Mouse (Mus musculus) kidney, adult 2 months (tissue): Measurements from ENCODE around the gene Sdk2. TPM values are rescaled to one million over a fixed set of nuclear protein-coding genes. Genes with fewer than 3 reads are reported as not detected.

Experiments used
- DNase-seq: peaks from one replicate; pipeline ENCODE4 v3.0.0; 2021
- H3K27ac ChIP-seq: fragments of 200-500 bp; 2 replicates; pipeline ENCODE4 v1.5.1; 2012; ENCODE audit warnings: low read depth, low read length, control low read depth, inconsistent platforms; ENCODE audit not compliant: insufficient read depth
- H3K27me3 ChIP-seq: fragments of 200-500 bp; replicated peaks from 2 replicates; pipeline ENCODE4 v1.6.1; 2012; ENCODE audit warnings: mild to moderate bottlenecking, moderate library complexity, low read length, inconsistent platforms; ENCODE audit not compliant: control insufficient read depth, insufficient read depth
- H3K36me3 ChIP-seq: fragments of 200-500 bp; 2 replicates; pipeline ENCODE4 v1.6.1; 2012; ENCODE audit warnings: mild to moderate bottlenecking, moderate library complexity, low read length, inconsistent platforms; ENCODE audit not compliant: control insufficient read depth, insufficient read depth
- H3K4me1 ChIP-seq: fragments of 200-500 bp; 2 replicates; pipeline ENCODE4 v1.6.1; 2011; ENCODE audit warnings: low read length; ENCODE audit not compliant: control insufficient read depth, insufficient read depth
- H3K4me3 ChIP-seq: fragments of 200-500 bp; 2 replicates; pipeline ENCODE4 v1.5.1; 2011; ENCODE audit warnings: mild to moderate bottlenecking, low read depth, low read length, control low read depth; ENCODE audit not compliant: insufficient read depth
- CTCF ChIP-seq: fragments of 200-500 bp; conservative IDR thresholded peaks from 2 replicates; pipeline ENCODE4 v1.5.1; 2011; ENCODE audit warnings: low read depth, mild to moderate bottlenecking, control low read depth, low read length, moderate library complexity, mixed read lengths; ENCODE audit not compliant: insufficient read depth, insufficient read length
- POLR2A ChIP-seq: fragments of 200-500 bp; IDR thresholded peaks from one replicate; pipeline ENCODE4 v1.6.1; 2011; ENCODE audit warnings: low read depth, low read length, control low read depth
- WGBS: fragments of 180-500 bp; shearing (Covaris S2); methylation state at CpG from one replicate; pipeline ENCODE4 v1.1.7; 2018; 5-methylcytosine and 5-hydroxymethylcytosine counted together
- polyA plus RNA-seq: library from polyadenylated mRNA; depleted of rRNA; stranded (reverse); fragments of >200 nt; gene quantifications from 2 replicates; pipeline ENCODE4 v1.2.3, GENCODE M21; 2012

The Sdk2 gene
- polyA plus RNA-seq, 1 experiment = 0.63 TPM

GRCm38 (mm10) chr11:113816971-113817548, 249.8 kb downstream of the Sdk2 start:
- TF ChIP-seq POLR2A = no peak
- TF ChIP-seq CTCF = no peak

GRCm38 (mm10) chr11:113816439-113816838, 250.4 kb downstream of the Sdk2 start:
- no peak overlapping the region for H3K27ac ChIP-seq
- H3K4me1 ChIP-seq = no peaks in the 10 kb centered on the region
- 74% methylated on average over 4 of the region's 4 CpGs for WGBS
- H3K36me3 ChIP-seq = no peaks in the 10 kb centered on the region
- no peak for DNase-seq
- TF ChIP-seq POLR2A = no peak
- no peak for TF ChIP-seq CTCF
- no peak overlapping the region for H3K4me3 ChIP-seq
- H3K27me3 ChIP-seq = no peaks in the 10 kb centered on the region

More at GRCm38 (mm10) chr11:113816971-113817548, 249.8 kb downstream of the Sdk2 start:
- Histone ChIP-seq H3K4me1 (no peaks in the 10 kb centered on the region), H3K36me3 (no peaks in the 10 kb centered on the region), H3K4me3 (no peak overlapping the region), H3K27ac (no peak overlapping the region), H3K27me3 (no peaks in the 10 kb centered on the region)
- no peak for DNase-seq
- 49% methylated on average over 12 of the region's 12 CpGs for WGBS

DNA sequence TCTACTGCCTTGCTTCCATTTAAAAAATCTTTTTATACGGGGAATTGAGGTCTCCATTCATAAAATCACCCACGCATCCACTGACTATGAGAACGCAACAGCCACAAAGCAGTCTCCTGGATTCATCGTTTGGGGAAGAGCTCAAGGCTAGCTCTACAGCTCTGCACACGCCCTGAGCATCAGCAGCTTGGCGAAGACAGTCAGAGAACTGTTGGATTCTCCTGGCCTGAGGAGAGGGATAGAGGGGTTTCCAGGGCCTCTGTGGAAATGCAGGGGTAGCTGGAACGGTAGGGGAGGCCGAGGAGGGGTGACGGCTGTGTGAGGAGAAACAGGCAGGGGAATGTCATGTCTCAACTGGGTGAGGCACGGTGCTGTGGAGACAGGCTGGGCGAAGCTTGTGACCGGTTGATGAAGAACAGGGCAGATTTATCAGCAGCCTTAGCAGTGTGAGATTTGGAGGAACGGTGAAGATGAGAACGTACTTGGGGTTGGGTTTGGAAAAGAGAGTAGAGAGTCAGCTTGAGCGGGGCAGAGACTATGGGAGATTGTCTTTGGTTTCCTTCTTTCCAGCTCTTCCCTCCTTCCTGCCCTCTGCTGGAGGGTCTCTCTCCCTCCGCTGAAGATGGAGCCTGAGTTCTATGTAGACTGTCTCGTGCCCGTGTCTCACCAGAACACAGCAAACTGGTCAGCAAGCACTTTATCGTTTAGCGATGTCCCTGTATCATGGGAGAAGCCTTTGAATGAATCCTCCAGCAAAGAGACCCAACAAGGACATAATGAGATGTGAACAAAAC, 255.1 kb downstream of the Sdk2 start:
- DNase-seq = no peak
- H3K27me3 ChIP-seq = no peaks in the 10 kb centered on the region
- no peaks in the 10 kb centered on the region for H3K36me3 ChIP-seq
- no peak overlapping the region for H3K4me3 ChIP-seq
- no peak overlapping the region for H3K27ac ChIP-seq
- WGBS = 63% methylated on average over 20 of the region's 20 CpGs
- no peaks in the 10 kb centered on the region for H3K4me1 ChIP-seq
- TF ChIP-seq CTCF (no peak), POLR2A (no peak)

GRCm38 (mm10) chr11:113810638-113811545, 256.0 kb downstream of the Sdk2 start:
- H3K27me3 ChIP-seq = no peaks in the 10 kb centered on the region
- H3K4me3 ChIP-seq = no peak overlapping the region
- TF ChIP-seq POLR2A = no peak
- TF ChIP-seq CTCF = peak; percentile 89
- H3K27ac ChIP-seq = no peak overlapping the region
- H3K4me1 ChIP-seq = no peaks in the 10 kb centered on the region
- no peaks in the 10 kb centered on the region for H3K36me3 ChIP-seq
- DNase-seq = peak; percentile 75
- whole genome bisulfite sequencing = 54% methylated on average over 24 of the region's 24 CpGs

DNA sequence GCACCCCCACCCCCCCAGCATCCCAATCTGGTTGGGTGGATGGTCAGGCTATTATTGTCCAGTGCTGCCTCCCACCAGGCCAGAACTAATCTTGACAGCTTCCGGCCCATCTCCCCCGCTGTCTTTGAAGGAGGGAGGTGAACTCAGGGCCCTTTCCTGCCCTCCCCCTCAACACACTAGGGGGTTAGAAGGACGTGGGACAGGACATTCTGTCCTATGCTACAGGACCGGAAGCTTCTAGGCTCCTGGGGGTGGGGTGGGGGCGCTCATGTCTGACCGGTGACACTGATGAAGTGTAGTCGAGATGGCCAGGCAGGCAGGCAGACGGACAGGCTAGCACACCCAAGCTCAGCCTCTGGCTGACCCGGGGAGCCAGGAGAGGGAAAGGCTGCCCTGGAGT, 259.8 kb downstream of the Sdk2 start:
- peak; percentile 91 for DNase-seq

DNA sequence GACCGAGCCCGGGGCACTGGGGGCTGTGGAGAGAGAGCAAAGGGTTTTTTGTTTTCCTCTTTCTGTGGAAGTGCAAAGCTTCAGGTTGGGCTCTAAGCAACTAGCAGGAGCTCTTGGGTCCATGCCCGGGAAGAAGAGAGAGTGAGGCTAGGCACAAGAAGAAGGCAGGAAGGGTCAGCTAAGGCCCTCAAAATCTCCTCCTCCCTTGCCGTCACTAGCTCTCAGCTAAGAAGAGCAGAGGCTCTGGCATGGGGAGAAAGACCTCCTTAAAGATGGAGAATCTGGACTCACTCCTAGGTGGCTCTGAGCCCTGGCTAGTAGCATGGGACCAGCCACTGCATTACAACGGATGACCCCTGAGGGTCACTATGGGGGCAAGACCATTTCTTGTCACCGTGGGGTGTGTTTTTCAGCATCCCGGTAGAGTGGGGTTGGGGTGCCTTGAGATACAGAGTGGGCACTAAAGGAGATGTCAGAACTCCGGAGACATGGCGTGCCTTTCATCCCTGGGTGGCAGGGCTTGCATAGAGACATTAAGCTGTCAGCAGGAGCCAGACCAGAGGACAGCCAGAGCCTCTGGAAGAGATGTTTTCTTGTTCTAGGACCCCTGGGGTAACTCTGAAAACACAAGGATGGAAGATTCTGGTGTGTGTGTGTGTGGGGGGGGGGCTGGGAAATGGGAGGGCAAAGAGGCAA, 260.3 kb downstream of the Sdk2 start:
- Histone ChIP-seq H3K36me3 (no peaks in the 10 kb centered on the region), H3K27ac (peak overlapping the region; percentile 61), H3K4me3 (no peak overlapping the region), H3K4me1 (no peaks in the 10 kb centered on the region), H3K27me3 (no peaks in the 10 kb centered on the region)
- DNase-seq = peak; percentile 29
- WGBS = 46% methylated on average over 9 of the region's 9 CpGs
- no peak for TF ChIP-seq POLR2A
- no peak for TF ChIP-seq CTCF

More for the DNA sequence above, 259.8 kb downstream of the Sdk2 start:
- no peaks in the 10 kb centered on the region for H3K27me3 ChIP-seq
- H3K4me1 ChIP-seq = no peaks in the 10 kb centered on the region
- no peaks in the 10 kb centered on the region for H3K36me3 ChIP-seq
- H3K27ac ChIP-seq = peak overlapping the region; percentile 53
- no peak overlapping the region for H3K4me3 ChIP-seq
- WGBS = 20% methylated on average over 9 of the region's 9 CpGs
- no peak for TF ChIP-seq POLR2A
- TF ChIP-seq CTCF = no peak
